Mouse (Mus musculus) limb, embryonic 14.5 days (tissue): ENCODE measurements at regions not wholly inside any gene's neighbourhood (a gene's known extent, or its start where the extent isn't known, plus 50 kb on each side); places are given as distances from the start of the nearest gene placed in this dataset.

Experiments
- ATAC-seq: fragments of 200-750 bp; cut with Nextera tagmentation; 2 replicates; pipeline ENCODE4 v1.8.0; 2017; ENCODE audit warnings: low read depth, moderate number of reproducible peaks, moderate TSS enrichment; ENCODE audit not compliant: low FRiP score
- DNase-seq: peaks from one replicate; pipeline ENCODE4 v3.0.0-alpha.2; 2015; ENCODE audit warnings: low spot score
- H3K27ac ChIP-seq: fragments of 300-500 bp; sonication (generic); replicated peaks from 2 replicates; pipeline ENCODE4 v1.5.1; 2014; ENCODE audit warnings: low read depth, mild to moderate bottlenecking, low read length, moderate library complexity, mixed read lengths
- H3K27me3 ChIP-seq: fragments of 300-500 bp; sonication (generic); 2 replicates; pipeline ENCODE4 v1.6.1; 2014; ENCODE audit warnings: low read length, mixed read lengths; ENCODE audit not compliant: control insufficient read depth, insufficient read depth
- H3K36me3 ChIP-seq: fragments of 300-500 bp; sonication (generic); 2 replicates; pipeline ENCODE4 v1.6.1; 2014; ENCODE audit warnings: mild to moderate bottlenecking, low read length, moderate library complexity, mixed read lengths; ENCODE audit not compliant: control insufficient read depth, insufficient read depth
- H3K4me1 ChIP-seq: fragments of 300-500 bp; sonication (generic); 2 replicates; pipeline ENCODE4 v1.6.1; 2014; ENCODE audit warnings: antibody characterized with exemption, low read length, mixed read lengths; ENCODE audit not compliant: control insufficient read depth, insufficient read depth
- H3K4me2 ChIP-seq: fragments of 300-500 bp; sonication (generic); replicated peaks from 2 replicates; pipeline ENCODE4 v1.6.1; 2014; ENCODE audit warnings: low read depth, mild to moderate bottlenecking, low read length, moderate library complexity; ENCODE audit not compliant: severe bottlenecking
- H3K4me3 ChIP-seq: fragments of 300-500 bp; sonication (generic); replicated peaks from 2 replicates; pipeline ENCODE4 v1.5.1; 2014; ENCODE audit warnings: low read length
- H3K9ac ChIP-seq: fragments of 300-500 bp; sonication (generic); 2 replicates; pipeline ENCODE4 v1.6.1; 2014; ENCODE audit warnings: mild to moderate bottlenecking, low read depth, low read length, moderate library complexity; ENCODE audit not compliant: severe bottlenecking
- H3K9me3 ChIP-seq: fragments of 300-500 bp; sonication (generic); 2 replicates; pipeline ENCODE4 v1.6.1; 2016; ENCODE audit warnings: low read length; ENCODE audit not compliant: control insufficient read depth
- POLR2A ChIP-seq: fragments of 200-500 bp; IDR thresholded peaks from 2 replicates; pipeline ENCODE4 v1.8.0; 2012; ENCODE audit warnings: inconsistent platforms, mild to moderate bottlenecking, moderate library complexity, borderline replicate concordance; ENCODE audit not compliant: insufficient read depth, insufficient read length; ENCODE audit errors: extremely low read depth
- WGBS: fragments of 180-500 bp; shearing (Covaris S2); extraction: QIAGEN DNeasy Blood & Tissue Kit; methylation state at CpG from one replicate; pipeline ENCODE4 v1.1.7; 2014; 5-methylcytosine and 5-hydroxymethylcytosine counted together

DNA sequence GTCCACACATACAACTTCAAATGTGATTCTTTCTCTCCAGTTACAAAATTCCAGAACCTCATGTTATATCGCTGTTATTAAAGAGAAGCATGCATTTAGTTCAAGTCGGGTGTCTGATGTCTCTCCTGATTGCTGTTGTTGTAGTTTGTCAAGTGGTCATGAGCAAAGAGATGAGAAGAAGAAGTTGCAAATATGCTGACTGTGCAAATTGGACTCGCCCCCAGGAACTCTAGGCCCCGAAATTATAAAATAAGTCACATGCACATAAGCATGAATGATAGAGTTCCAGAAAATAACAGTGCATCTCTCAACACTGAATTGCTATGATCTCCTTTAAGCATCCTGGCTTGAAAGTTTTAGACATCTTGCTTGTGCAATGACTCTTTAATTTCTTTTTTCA is 53.3 kb downstream of the Kif2b start:
- Histone ChIP-seq H3K4me1 (no peaks in the 10 kb centered on the region), H3K4me3 (no peak overlapping the region), H3K4me2 (no peak overlapping the region), H3K27me3 (no peaks in the 10 kb centered on the region), H3K36me3 (no peaks in the 10 kb centered on the region), H3K9ac (no peak overlapping the region), H3K9me3 (no peaks in the 10 kb centered on the region), H3K27ac (no peak overlapping the region)
- no peak for TF ChIP-seq POLR2A
- ATAC-seq: no peak
- DNase-seq: no peak
- 79% methylated on average over 4 of the region's 4 CpGs for WGBS

- H3K27ac ChIP-seq: no peak overlapping the region
- no peak overlapping the region for H3K4me3 ChIP-seq
- no peak for ATAC-seq
- DNase-seq: no peak
- no peaks in the 10 kb centered on the region for H3K9me3 ChIP-seq
- no peak overlapping the region for H3K9ac ChIP-seq
- H3K36me3 ChIP-seq: no peaks in the 10 kb centered on the region
- no peaks in the 10 kb centered on the region for H3K4me1 ChIP-seq
- no peak overlapping the region for H3K4me2 ChIP-seq
- WGBS: 93% methylated on average over 2 of the region's 2 CpGs
- TF ChIP-seq POLR2A: no peak
- H3K27me3 ChIP-seq: no peaks in the 10 kb centered on the region
These were observed 98.1 kb downstream of the Kif2b start for GRCm38 (mm10) chr11:91479236-91479635.

- 27% methylated on average over 8 of the region's 8 CpGs for WGBS
- Histone ChIP-seq H3K36me3 (no peaks in the 10 kb centered on the region), H3K4me3 (no peak overlapping the region), H3K4me2 (no peak overlapping the region), H3K27ac (no peak overlapping the region), H3K9ac (no peak overlapping the region), H3K4me1 (no peaks in the 10 kb centered on the region), H3K9me3 (no peaks in the 10 kb centered on the region), H3K27me3 (no peaks in the 10 kb centered on the region)
- DNase-seq: no peak
- no peak for ATAC-seq
- TF ChIP-seq POLR2A: no peak
These were observed 113.6 kb downstream of the Kif2b start for GRCm38 (mm10) chr11:91463578-91464401.

- H3K9me3 ChIP-seq: no peaks in the 10 kb centered on the region
- H3K9ac ChIP-seq: no peak overlapping the region
- ATAC-seq (no peak), DNase-seq (no peak)
- TF ChIP-seq POLR2A: no peak
- no peaks in the 10 kb centered on the region for H3K36me3 ChIP-seq
- H3K4me2 ChIP-seq: no peak overlapping the region
- no peak overlapping the region for H3K27ac ChIP-seq
- no peaks in the 10 kb centered on the region for H3K27me3 ChIP-seq
- 31% methylated on average over 3 of the region's 3 CpGs for WGBS
- no peaks in the 10 kb centered on the region for H3K4me1 ChIP-seq
- no peak overlapping the region for H3K4me3 ChIP-seq
These were observed 115.4 kb downstream of the Kif2b start for GRCm38 (mm10) chr11:91461946-91462345.

DNA sequence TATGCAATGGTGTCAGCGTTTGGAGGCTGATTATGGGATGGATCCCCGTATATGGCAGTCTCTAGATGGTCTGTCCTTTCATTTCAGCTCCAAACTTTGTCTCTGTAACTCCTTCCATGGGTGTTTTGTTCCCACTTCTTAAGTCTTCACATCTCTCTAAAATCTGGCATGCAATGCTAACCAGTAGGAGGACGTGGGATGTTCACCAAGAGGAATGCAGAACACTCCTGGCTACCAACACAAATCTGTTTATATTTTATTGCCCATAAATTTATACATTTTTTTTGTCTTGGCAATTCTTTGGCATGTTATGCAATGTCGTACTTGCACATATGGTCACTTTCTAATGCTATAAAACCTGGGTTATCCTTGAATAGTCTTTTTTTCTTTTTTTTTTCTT is 135.0 kb downstream of the Kif2b start:
- Histone ChIP-seq H3K27ac (no peak overlapping the region), H3K27me3 (no peaks in the 10 kb centered on the region), H3K9ac (no peak overlapping the region), H3K4me3 (no peak overlapping the region), H3K9me3 (no peaks in the 10 kb centered on the region), H3K36me3 (no peaks in the 10 kb centered on the region), H3K4me2 (no peak overlapping the region), H3K4me1 (no peaks in the 10 kb centered on the region)
- whole genome bisulfite sequencing: 76% methylated on average over 4 of the region's 4 CpGs
- ATAC-seq (no peak), DNase-seq (no peak)
- no peak for TF ChIP-seq POLR2A
